Comparison of ENCODE assay signal across 23 mouse cellular contexts in the genomic region with DNA sequence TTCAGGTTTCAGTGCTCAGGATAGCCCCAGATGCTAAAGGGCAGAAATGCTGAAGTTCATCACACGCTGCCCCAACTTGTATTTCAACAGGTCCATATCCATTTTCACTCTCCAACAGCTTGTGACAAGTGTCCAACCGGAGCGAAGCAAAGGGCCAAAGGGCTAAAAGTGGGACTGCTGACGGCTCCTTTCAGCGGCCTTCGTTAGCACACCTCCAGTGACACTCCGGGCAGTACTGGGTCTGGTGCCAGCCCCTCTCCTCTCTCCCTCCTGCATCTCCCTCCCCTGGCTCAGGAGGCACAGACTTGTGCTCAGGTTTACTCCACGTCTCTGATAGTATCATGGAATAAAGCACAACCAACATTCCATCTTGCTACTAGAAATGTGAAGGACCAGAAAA.
DNase-seq lines count a peak whose midpoint lies in the region; ATAC-seq and TF ChIP-seq lines count a peak whose summit lies in the region.
"Had no signal": no experiment of that assay in that cellular context is flagged by ENCODE, and none has a peak within 500 bp of the region (broad histone marks: within the 10 kb centered on the region; RNA-seq: fewer than 3 reads in every experiment).

No protein-coding gene starts in this region.

- no peaks in the 10 kb centered on the region for H3K9me3 ChIP-seq in heart, postnatal 0 days (replicated peaks; ENCODE audit: control insufficient read depth, low read length)
- H3K9me3 ChIP-seq in intestine, postnatal 0 days (ENCODE audit: control insufficient read depth) = no peaks in the 10 kb centered on the region
- H3K9me3 ChIP-seq in hindbrain, embryonic 10.5 days = no peaks in the 10 kb centered on the region
- H3K9me3 ChIP-seq: embryonic facial prominence, embryonic 15.5 days; forebrain, embryonic 15.5 days; limb, embryonic 10.5 days; liver, embryonic 15.5 days; midbrain, embryonic 15.5 days; neural tube, embryonic 12.5 days had no signal

- H3K9ac ChIP-seq in heart, postnatal 0 days (replicated peaks; ENCODE audit: low read depth, low read length) = no peak overlapping the region
- no peak overlapping the region for H3K9ac ChIP-seq in intestine, postnatal 0 days (ENCODE audit: low read depth, low read length)
- H3K9ac ChIP-seq: embryonic facial prominence, embryonic 15.5 days; forebrain, embryonic 15.5 days; liver, embryonic 15.5 days; midbrain, embryonic 15.5 days; neural tube, embryonic 12.5 days had no signal

- H3K27ac ChIP-seq in gastrocnemius, adult 2 months = peak overlapping the region; percentile 81
- H3K27ac ChIP-seq in heart, postnatal 0 days (ENCODE audit: low read depth) = no peak overlapping the region
- no peak overlapping the region for H3K27ac ChIP-seq in intestine, postnatal 0 days (ENCODE audit: low read depth, low read length)
- H3K27ac ChIP-seq in hindbrain, embryonic 10.5 days = no peak overlapping the region
- H3K27ac ChIP-seq: embryonic facial prominence, embryonic 15.5 days; forebrain, embryonic 15.5 days; hindbrain, postnatal 0 days; limb, embryonic 10.5 days; liver, embryonic 15.5 days; macrophage; midbrain, embryonic 15.5 days; neural tube, embryonic 12.5 days had no signal

- DNase-seq in gastrocnemius, adult 2 months = peak; percentile 91
- DNase-seq in gastrocnemius, adult 8-10 months (ENCODE audit: low spot score in 2 of 2) = peak; percentile 66 to 82
- peak; percentile 28 to 45 for DNase-seq in heart, adult 9 months (ENCODE audit: low spot score in 2 of 2)
- peak; percentile 74 for DNase-seq in heart, postnatal 0 days (ENCODE audit: low spot score)
- no peak for DNase-seq in cerebellum, adult 18-20 months
- DNase-seq in hindbrain, embryonic 10.5 days (ENCODE audit: low spot score) = no peak
- DNase-seq: adrenal gland, adult 8-10 months; cerebellum, adult 8-10 months; kidney, adult 2 months; kidney, postnatal 10 days; liver; right cerebral cortex, postnatal 14 days; spleen, adult 18-20 months had no signal

- TF ChIP-seq CTCF in gastrocnemius, adult 2 months (IDR thresholded peaks at IDR 0.05) = no peak
- TF ChIP-seq CTCF in heart, postnatal 0 days (IDR thresholded peaks at IDR 0.05; ENCODE audit: low read depth) = no peak
- no peak for TF ChIP-seq CTCF in intestine, postnatal 0 days (IDR thresholded peaks at IDR 0.05; ENCODE audit: low read depth)

- 35% methylated on average over 8 of the region's 8 CpGs for WGBS in heart, postnatal 0 days
- 94% methylated on average over 8 of the region's 8 CpGs for WGBS in intestine, postnatal 0 days
- WGBS in hindbrain, embryonic 10.5 days = 87% methylated on average over 8 of the region's 8 CpGs

- no peaks in the 10 kb centered on the region for H3K4me1 ChIP-seq in heart, postnatal 0 days (ENCODE audit: control insufficient read depth, insufficient read depth)
- H3K4me1 ChIP-seq in intestine, postnatal 0 days (replicated peaks; ENCODE audit: control insufficient read depth, insufficient read depth, low read length) = no peaks in the 10 kb centered on the region
- H3K4me1 ChIP-seq in hindbrain, embryonic 10.5 days (replicated peaks) = peaks cover 10% of the 10 kb centered on the region
- H3K4me1 ChIP-seq: embryonic facial prominence, embryonic 15.5 days; liver, embryonic 15.5 days; midbrain, embryonic 15.5 days had no signal

- TF ChIP-seq EP300 in heart, postnatal 0 days (IDR thresholded peaks at IDR 0.05; ENCODE audit: low read depth) = no peak

- peak; percentile 85 for ATAC-seq in heart, postnatal 0 days (ENCODE audit: insufficient read depth, low read depth)
- no peak for ATAC-seq in intestine, postnatal 0 days
- no peak for ATAC-seq in activated CD4-positive, CD25-positive, alpha-beta regulatory T cell, adult 4 months
- ATAC-seq: forebrain, embryonic 15.5 days; hindbrain, postnatal 0 days; midbrain, embryonic 15.5 days had no signal

- H3K4me2 ChIP-seq in heart, postnatal 0 days (ENCODE audit: low read depth, low read length) = no peak overlapping the region
- no peak overlapping the region for H3K4me2 ChIP-seq in intestine, postnatal 0 days (replicated peaks; ENCODE audit: low read depth)
- H3K4me2 ChIP-seq: embryonic facial prominence, embryonic 15.5 days; forebrain, embryonic 15.5 days; liver, embryonic 15.5 days; midbrain, embryonic 15.5 days; neural tube, embryonic 12.5 days had no signal

- no peaks in the 10 kb centered on the region for H3K36me3 ChIP-seq in heart, postnatal 0 days (replicated peaks; ENCODE audit: control insufficient read depth, insufficient read depth, low read length)
- H3K36me3 ChIP-seq in intestine, postnatal 0 days (ENCODE audit: control insufficient read depth, insufficient read depth) = no peaks in the 10 kb centered on the region
- H3K36me3 ChIP-seq in hindbrain, embryonic 10.5 days = no peaks in the 10 kb centered on the region
- H3K36me3 ChIP-seq: embryonic facial prominence, embryonic 15.5 days; forebrain, embryonic 15.5 days; limb, embryonic 10.5 days; liver, embryonic 15.5 days; midbrain, embryonic 15.5 days; neural tube, embryonic 12.5 days had no signal

- intact Hi-C loops in gastrocnemius, adult 2 months (cut with DNase I) = loop anchor here (1.0 kb wide), 1 partner anchor 34 kb away; no protein-coding TSS in a partner anchor

- 0 out of 2 replicates have a peak, but pooled peaks cover 12% of the 10 kb centered on the region for H3K27me3 ChIP-seq in heart, postnatal 0 days (ENCODE audit: control insufficient read depth, insufficient read depth, low read length)
- H3K27me3 ChIP-seq in intestine, postnatal 0 days (replicated peaks; ENCODE audit: control insufficient read depth, insufficient read depth, low read length) = no peaks in the 10 kb centered on the region
- H3K27me3 ChIP-seq in hindbrain, embryonic 10.5 days (ENCODE audit: insufficient read depth, poor library complexity, severe bottlenecking) = 0 out of 2 replicates have a peak, but pooled peaks cover 3% of the 10 kb centered on the region
- H3K27me3 ChIP-seq: embryonic facial prominence, embryonic 15.5 days; forebrain, embryonic 15.5 days; liver, embryonic 15.5 days; midbrain, embryonic 15.5 days; neural tube, embryonic 12.5 days had no signal

- H3K4me3 ChIP-seq in gastrocnemius, adult 2 months = no peak overlapping the region
- no peak overlapping the region for H3K4me3 ChIP-seq in heart, postnatal 0 days (ENCODE audit: low read depth, low read length)
- H3K4me3 ChIP-seq in intestine, postnatal 0 days (ENCODE audit: low read depth, low read length) = no peak overlapping the region
- no peak overlapping the region for H3K4me3 ChIP-seq in hindbrain, embryonic 10.5 days
- H3K4me3 ChIP-seq: embryonic facial prominence, embryonic 15.5 days; forebrain, embryonic 15.5 days; limb, embryonic 10.5 days; liver, embryonic 15.5 days; midbrain, embryonic 15.5 days; neural tube, embryonic 12.5 days had no signal

Comparison
In these comparisons a context has a peak if more than half of its experiments do, and no peak if none do; other contexts are left out.
1. DNase-seq: peak in gastrocnemius, adult 2 months (single experiment), gastrocnemius, adult 8-10 months (2 of 2), heart, adult 9 months (2 of 2) and heart, postnatal 0 days (single experiment); none in cerebellum, adult 18-20 months (0 of 2) and hindbrain, embryonic 10.5 days (single experiment).